ENCODE assay signal across 26 mouse cellular contexts in genomic region chr4:63514454-63514984, GRCm38 (mm10). TPM values are rescaled to one million over a fixed set of nuclear protein-coding genes. Genes with fewer than 3 reads are reported as not detected.
DNase-seq lines count a peak whose midpoint lies in the region; TF ChIP-seq lines count a peak whose summit lies in the region.
"Had no signal": no experiment of that assay in that cellular context is flagged by ENCODE, and none has a peak within 500 bp of the region (broad histone marks: within the 10 kb centered on the region; RNA-seq: fewer than 3 reads in every experiment).

No protein-coding gene starts in this region.

- TF ChIP-seq EP300 in CH12.LX (IDR thresholded peaks at IDR 0.05; ENCODE audit: low read length) = no peak

- intact Hi-C loops in heart, postnatal 25 days (cut with DNase I) = no loop called here

- dilution Hi-C loops in CH12.LX (cut with MboI; ENCODE audit: extremely low pct_ligation_motif_present, extremely low pct_unique_long_range_greater_than_20kb, low sequenced_read_pairs) = no loop called here

- no peaks in the 10 kb centered on the region for H3K27me3 ChIP-seq in CH12.LX (replicated peaks)
- H3K27me3 ChIP-seq: embryonic facial prominence, embryonic 13.5 days; forebrain, embryonic 12.5 days; forebrain, embryonic 15.5 days; hindbrain, embryonic 12.5 days; hindbrain, embryonic 15.5 days had no signal

- peaks cover 9 to 23% of the 10 kb centered on the region in 2 experiments for H3K4me1 ChIP-seq in CH12.LX (ENCODE audit: control insufficient read depth in 1 of 2, insufficient read depth in 2 of 2)
- H3K4me1 ChIP-seq: forebrain, embryonic 12.5 days; forebrain, embryonic 15.5 days; heart, embryonic 10.5 days; heart, embryonic 13.5 days; hindbrain, embryonic 12.5 days; hindbrain, embryonic 15.5 days had no signal

- in situ Hi-C loops in CH12.LX (cut with MboI; ENCODE audit: low pct_ligation_motif_present, low pct_unique_long_range_greater_than_20kb, low sequenced_read_pairs) = no loop called here

- peaks cover 4% of the 10 kb centered on the region for H3K9me3 ChIP-seq in CH12.LX (replicated peaks; ENCODE audit: low read length)
- H3K9me3 ChIP-seq: embryonic facial prominence, embryonic 10.5 days; embryonic facial prominence, embryonic 13.5 days; forebrain, embryonic 12.5 days; forebrain, embryonic 15.5 days; heart, embryonic 10.5 days; heart, embryonic 13.5 days; hindbrain, embryonic 12.5 days; hindbrain, embryonic 15.5 days had no signal

- peak overlapping the region; percentile 70; the same call in 1 of the 2 replicates for H3K4me2 ChIP-seq in CH12.LX (ENCODE audit: insufficient read depth, low read depth, poor library complexity, severe bottlenecking)
- H3K4me2 ChIP-seq: embryonic facial prominence, embryonic 13.5 days; forebrain, embryonic 12.5 days; forebrain, embryonic 15.5 days; heart, embryonic 13.5 days; hindbrain, embryonic 12.5 days; hindbrain, embryonic 15.5 days had no signal

- H3K36me3 ChIP-seq in CH12.LX (replicated peaks in 1 of 2; ENCODE audit: control insufficient read depth in 1 of 2, insufficient read depth in 1 of 2, low read length in 1 of 2) = no peaks in the 10 kb centered on the region
- H3K36me3 ChIP-seq: embryonic facial prominence, embryonic 10.5 days; embryonic facial prominence, embryonic 13.5 days; forebrain, embryonic 12.5 days; forebrain, embryonic 15.5 days; G1E; heart, embryonic 10.5 days; heart, embryonic 13.5 days; hindbrain, embryonic 12.5 days; hindbrain, embryonic 15.5 days had no signal

- no peak for TF ChIP-seq RAD21 in CH12.LX (IDR thresholded peaks at IDR 0.05; ENCODE audit: low read depth, low read length)

- peak; percentile 20 to 25 for DNase-seq in kidney, adult 8-10 months
- no peak for DNase-seq in kidney, adult 18-20 months
- DNase-seq in CH12.LX (ENCODE audit: extremely low read depth) (peak; percentile 68), R1 (ENCODE audit: low read depth, low spot score) (peak; percentile 12)
- peak; percentile 28 to 52 for DNase-seq in kidney, postnatal 25 days
- no peak for DNase-seq in adrenal gland, postnatal 36 days
- no peak for DNase-seq in heart, postnatal 25 days (ENCODE audit: low spot score)
- DNase-seq: adrenal gland, adult 8-10 months; adrenal gland, postnatal 25 days; cerebellum, adult 18-20 months; cerebellum, adult 9-10 months; cerebellum, postnatal 14 days; gastrocnemius, postnatal 10 days; gastrocnemius, postnatal 36 days; heart, adult 2 months; heart, postnatal 14 days had no signal

- H3K27ac ChIP-seq in CH12.LX (ENCODE audit: insufficient read depth, low read depth) = no peak overlapping the region
- H3K27ac ChIP-seq: embryonic facial prominence, embryonic 10.5 days; embryonic facial prominence, embryonic 13.5 days; forebrain, embryonic 12.5 days; forebrain, embryonic 15.5 days; heart, adult 2 months; heart, embryonic 10.5 days; heart, embryonic 13.5 days; hindbrain, embryonic 12.5 days; hindbrain, embryonic 15.5 days had no signal

- no peaks in the 10 kb centered on the region for H3K79me2 ChIP-seq in CH12.LX (replicated peaks; ENCODE audit: control insufficient read depth, extremely low read depth, insufficient read depth, poor library complexity, severe bottlenecking)

- H3K4me3 ChIP-seq in CH12.LX (replicated peaks in 1 of 3; ENCODE audit: low read depth in 2 of 3, low read length in 2 of 3, poor library complexity in 1 of 3) = no peak overlapping the region
- H3K4me3 ChIP-seq: embryonic facial prominence, embryonic 10.5 days; embryonic facial prominence, embryonic 13.5 days; erythroblast, embryonic 14.5 days; forebrain, embryonic 12.5 days; forebrain, embryonic 15.5 days; heart, adult 2 months; heart, embryonic 10.5 days; heart, embryonic 13.5 days; hindbrain, embryonic 12.5 days; hindbrain, embryonic 15.5 days had no signal

- no peak overlapping the region for H3K9ac ChIP-seq in CH12.LX (ENCODE audit: insufficient read depth, low read depth)
- H3K9ac ChIP-seq: embryonic facial prominence, embryonic 13.5 days; forebrain, embryonic 12.5 days; forebrain, embryonic 15.5 days; heart, embryonic 13.5 days; hindbrain, embryonic 12.5 days; hindbrain, embryonic 15.5 days had no signal

- TF ChIP-seq POLR2A in CH12.LX (IDR thresholded peaks at IDR 0.05; ENCODE audit: low read depth, low read length) = no peak

- TF ChIP-seq CTCF in CH12.LX (conservative IDR thresholded peaks at IDR 0.05 in 1 of 2, IDR thresholded peaks at IDR 0.05 in 1 of 2; ENCODE audit: low read depth in 2 of 2, low read length in 2 of 2) = no peak

TF ChIP-seq in CH12.LX, 34 proteins besides CTCF, POLR2A, EP300 and RAD21:
- no peak for TF ChIP-seq USF2 (conservative IDR thresholded peaks at IDR 0.05; ENCODE audit: low read depth, low read length)
- no peak for TF ChIP-seq NELFE (IDR thresholded peaks at IDR 0.05; ENCODE audit: low read depth, low read length)
- TF ChIP-seq MEF2A (IDR thresholded peaks at IDR 0.05; ENCODE audit: borderline replicate concordance, low read depth, low read length) = no peak
- TF ChIP-seq HCFC1 (IDR thresholded peaks at IDR 0.05; ENCODE audit: low read depth, low read length) = no peak
- no peak for TF ChIP-seq MAZ (IDR thresholded peaks at IDR 0.05; ENCODE audit: low read depth, low read length)
- TF ChIP-seq GABPA (IDR thresholded peaks at IDR 0.05; ENCODE audit: insufficient replicate concordance, low read depth, low read length) = no peak
- TF ChIP-seq NRF1 (IDR thresholded peaks at IDR 0.05; ENCODE audit: low read depth, low read length) = no peak
- TF ChIP-seq CHD1 (IDR thresholded peaks at IDR 0.05; ENCODE audit: low read depth, low read length) = no peak
- TF ChIP-seq MXI1 (IDR thresholded peaks at IDR 0.05; ENCODE audit: low read depth, low read length) = no peak
- no peak for TF ChIP-seq IRF4 (IDR thresholded peaks at IDR 0.05; ENCODE audit: low read depth, low read length)
- no peak for TF ChIP-seq KAT2A (IDR thresholded peaks at IDR 0.05; ENCODE audit: insufficient replicate concordance, low read length)
- TF ChIP-seq POLR2AphosphoS2 (IDR thresholded peaks at IDR 0.05; ENCODE audit: low read depth, low read length) = no peak
- no peak for TF ChIP-seq E2F4 (IDR thresholded peaks at IDR 0.05; ENCODE audit: insufficient replicate concordance, low read depth, low read length)
- no peak for TF ChIP-seq ZNF384 (IDR thresholded peaks at IDR 0.05; ENCODE audit: low read depth, low read length)
- no peak for TF ChIP-seq SIN3A (IDR thresholded peaks at IDR 0.05; ENCODE audit: low read length)
- TF ChIP-seq TCF12 (IDR thresholded peaks at IDR 0.05; ENCODE audit: low read depth, low read length) = no peak
- no peak for TF ChIP-seq BHLHE40 (IDR thresholded peaks at IDR 0.05; ENCODE audit: low read depth, low read length)

RNA-seq across cellular contexts. Expression of gene Whrn, which starts 18.7 kb away (rescaled TPM):
- total RNA-seq in CH12.LX (2012; rRNA removed) (2.8 and 4.5 TPM in 2 replicates), CH12.LX (2014; rRNA removed) (0.72 and 0.99 TPM in 2 replicates)
- polyA plus RNA-seq in CH12.LX (2012; ENCODE audit: insufficient read length, low read depth) = 9.4 and 9.6 TPM in 2 replicates
- total RNA-seq in adrenal gland, postnatal 36 days (2021) = 10 to 100 TPM; 33.5 to 59.9 TPM
- 10 to 100 TPM; 36.9 to 41.9 TPM for total RNA-seq in heart, postnatal 25 days (2021)
- polyA plus RNA-seq: G1E had no signal

RNA-seq across cellular contexts. Expression of gene Atp6v1g1, which starts 30.1 kb away (rescaled TPM):
- total RNA-seq in CH12.LX (2012; rRNA removed) (70.4 and 78.7 TPM in 2 replicates), CH12.LX (2014; rRNA removed) (143 and 154 TPM in 2 replicates)
- polyA plus RNA-seq in CH12.LX (2012; ENCODE audit: insufficient read length, low read depth) = 95.1 and 111 TPM in 2 replicates
- total RNA-seq in adrenal gland, postnatal 36 days (2021) = 100 to 1,000 TPM; 186 to 187 TPM
- 100 to 1,000 TPM; 144 to 162 TPM for total RNA-seq in heart, postnatal 25 days (2021)

RNA-seq across cellular contexts. Expression of gene Tmem268, which starts 44.1 kb away (rescaled TPM):
- total RNA-seq in CH12.LX (2012; rRNA removed) (9.4 TPM in 2 replicates), CH12.LX (2014; rRNA removed) (8.3 and 9.9 TPM in 2 replicates)
- 10.5 and 11.1 TPM in 2 replicates for polyA plus RNA-seq in CH12.LX (2012; ENCODE audit: insufficient read length, low read depth)
- 10 to 100 TPM in 1 of 2 experiments, 1 to 10 TPM in 1; 8.2 to 17.6 TPM for total RNA-seq in adrenal gland, postnatal 36 days (2021)
- 10 to 100 TPM in 1 of 2 experiments, 1 to 10 TPM in 1; 9.8 to 10.9 TPM for total RNA-seq in heart, postnatal 25 days (2021)

Comparison
In these comparisons a context has a peak if more than half of its experiments do, and no peak if none do; other contexts are left out.
1. DNase-seq: peak in kidney, adult 8-10 months (2 of 2), CH12.LX (single experiment), R1 (single experiment) and kidney, postnatal 25 days (2 of 2); none in kidney, adult 18-20 months (single experiment), adrenal gland, postnatal 36 days (0 of 2) and heart, postnatal 25 days (single experiment).
2. RNA of gene Whrn, which starts 18.7 kb away (total RNA-seq): 33.5 to 59.9 TPM in adrenal gland, postnatal 36 days and 36.9 to 41.9 TPM in heart, postnatal 25 days; 0.72 to 4.5 TPM in CH12.LX; every median in the first group is over 4 times any median in the second.